Mouse (Mus musculus) midbrain, postnatal 0 days (tissue): ENCODE measurements at regions not wholly inside any gene's neighbourhood (a gene's known extent, or its start where the extent isn't known, plus 50 kb on each side); places are given as distances from the start of the nearest gene placed in this dataset.

Source experiments
- ATAC-seq: fragments of 200-750 bp; cut with Nextera tagmentation; 2 replicates; pipeline ENCODE4 v1.8.0; 2017; ENCODE audit warnings: moderate number of reproducible peaks, mild to moderate bottlenecking, moderate TSS enrichment, moderate library complexity; ENCODE audit not compliant: low FRiP score
- DNase-seq: peaks from one replicate; pipeline ENCODE4 v3.0.0-alpha.2; 2015; ENCODE audit warnings: low spot score
- H3K27ac ChIP-seq: fragments of 300-500 bp; sonication (generic); 2 replicates; pipeline ENCODE4 v1.5.1; 2014; ENCODE audit warnings: low read depth, mild to moderate bottlenecking, low read length, mixed read lengths
- H3K27me3 ChIP-seq: fragments of 300-500 bp; sonication (generic); 2 replicates; pipeline ENCODE4 v1.6.1; 2014; ENCODE audit warnings: low read length, control low read depth, mixed read lengths; ENCODE audit not compliant: insufficient read depth
- H3K36me3 ChIP-seq: fragments of 300-500 bp; sonication (generic); 2 replicates; pipeline ENCODE4 v1.6.1; 2014; ENCODE audit warnings: low read length, control low read depth, mixed read lengths; ENCODE audit not compliant: insufficient read depth
- H3K4me1 ChIP-seq: fragments of 300-500 bp; sonication (generic); 2 replicates; pipeline ENCODE4 v1.6.1; 2014; ENCODE audit warnings: mild to moderate bottlenecking, control low read depth, antibody characterized with exemption, low read length, mixed read lengths; ENCODE audit not compliant: insufficient read depth
- H3K4me2 ChIP-seq: fragments of 300-500 bp; sonication (generic); 2 replicates; pipeline ENCODE4 v1.6.1; 2014; ENCODE audit warnings: low read depth, mild to moderate bottlenecking, low read length, mixed read lengths; ENCODE audit not compliant: poor library complexity, severe bottlenecking
- H3K4me3 ChIP-seq: fragments of 300-500 bp; sonication (generic); 2 replicates; pipeline ENCODE4 v1.5.1; 2014; ENCODE audit warnings: low read depth, mild to moderate bottlenecking, low read length, moderate library complexity
- H3K9ac ChIP-seq: fragments of 300-500 bp; sonication (generic); replicated peaks from 2 replicates; pipeline ENCODE4 v1.6.1; 2014; ENCODE audit warnings: mild to moderate bottlenecking, low read length, moderate library complexity, mixed read lengths; ENCODE audit not compliant: poor library complexity, severe bottlenecking
- H3K9me3 ChIP-seq: fragments of 300-500 bp; sonication (generic); 2 replicates; pipeline ENCODE4 v1.6.1; 2016; ENCODE audit warnings: low read length, control low read depth
- CTCF ChIP-seq: IDR thresholded peaks from 2 replicates; pipeline ENCODE4 v1.5.1; 2016; ENCODE audit warnings: antibody characterized with exemption, mild to moderate bottlenecking
- WGBS: fragments of 180-500 bp; shearing (Covaris S2); extraction: QIAGEN DNeasy Blood & Tissue Kit; methylation state at CpG from one replicate; pipeline ENCODE4 v1.1.7; 2014; 5-methylcytosine and 5-hydroxymethylcytosine counted together

DNA sequence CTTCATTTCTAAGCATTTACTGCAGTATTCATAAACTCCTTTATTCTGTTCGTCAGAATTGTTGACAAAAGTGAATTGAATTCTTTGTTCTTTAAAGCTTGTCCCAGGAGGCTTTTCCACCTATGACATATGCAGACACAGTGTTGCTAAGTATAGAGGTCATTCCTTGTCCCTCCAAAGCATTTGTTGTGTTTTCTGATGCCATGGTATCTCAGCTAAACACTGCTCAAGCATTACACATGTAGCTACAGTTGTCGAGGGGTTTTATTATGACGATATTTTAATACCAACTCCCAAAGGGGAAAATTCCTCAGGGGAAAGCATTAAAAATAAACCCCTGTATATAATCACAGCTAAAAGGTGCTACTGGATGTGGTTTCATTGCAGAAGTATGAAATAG lies 167.2 kb upstream of the Nectin3 start:
- 74% methylated on average over 3 of the region's 3 CpGs for WGBS
- DNase-seq (no peak), ATAC-seq (no peak)
- H3K9me3 ChIP-seq: no peaks in the 10 kb centered on the region
- no peaks in the 10 kb centered on the region for H3K36me3 ChIP-seq
- no peak overlapping the region for H3K27ac ChIP-seq
- no peaks in the 10 kb centered on the region for H3K27me3 ChIP-seq
- no peaks in the 10 kb centered on the region for H3K4me1 ChIP-seq
- H3K4me3 ChIP-seq: no peak overlapping the region
- H3K4me2 ChIP-seq: no peak overlapping the region
- no peak overlapping the region for H3K9ac ChIP-seq
- TF ChIP-seq CTCF: no peak

DNA sequence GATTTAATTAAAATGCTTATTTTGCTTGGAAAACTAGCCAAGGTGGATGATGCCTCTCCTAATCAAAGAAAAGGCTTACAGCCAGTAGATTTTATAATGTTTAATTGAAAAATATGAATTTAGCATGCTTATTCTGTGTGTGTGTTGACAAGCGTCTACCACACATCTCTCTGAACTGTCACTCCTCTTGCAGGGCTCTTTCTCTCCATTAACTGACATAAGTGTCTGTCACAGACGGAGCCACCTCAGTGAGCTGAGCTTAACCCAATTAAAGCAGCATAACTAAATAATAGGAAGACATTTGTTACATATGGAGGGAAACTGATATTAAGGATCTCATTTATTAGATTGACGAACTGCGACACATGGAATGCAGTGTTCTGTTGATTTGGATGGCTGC lies 164.7 kb upstream of the Nectin3 start:
- DNase-seq: no peak
- H3K9ac ChIP-seq: no peak overlapping the region
- H3K36me3 ChIP-seq: no peaks in the 10 kb centered on the region
- no peaks in the 10 kb centered on the region for H3K27me3 ChIP-seq
- no peak for TF ChIP-seq CTCF
- 85% methylated on average over 4 of the region's 4 CpGs for WGBS
- no peaks in the 10 kb centered on the region for H3K4me1 ChIP-seq
- no peak overlapping the region for H3K27ac ChIP-seq
- no peaks in the 10 kb centered on the region for H3K9me3 ChIP-seq
- no peak for ATAC-seq
- H3K4me3 ChIP-seq: no peak overlapping the region
- H3K4me2 ChIP-seq: no peak overlapping the region

DNA sequence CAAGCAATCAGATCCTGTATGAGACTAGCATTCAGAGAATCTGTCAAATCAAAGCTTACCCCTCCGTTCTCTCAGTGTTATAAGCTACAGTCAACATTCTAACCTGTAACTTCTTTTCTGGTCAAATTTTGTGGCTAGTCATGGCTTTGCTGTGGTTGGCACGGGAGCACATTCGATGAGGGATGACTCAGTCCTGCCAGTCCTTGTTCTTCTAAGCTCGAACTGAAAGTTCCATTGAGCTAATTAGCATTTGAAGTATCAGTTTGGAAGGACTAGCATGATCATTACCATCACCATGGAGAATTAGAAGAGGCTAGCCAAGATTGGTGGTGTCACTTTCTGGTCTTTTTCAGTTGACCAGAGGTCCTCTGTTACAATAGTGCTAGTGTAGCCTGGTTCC lies 156.7 kb upstream of the Nectin3 start:
- DNase-seq: no peak

DNA sequence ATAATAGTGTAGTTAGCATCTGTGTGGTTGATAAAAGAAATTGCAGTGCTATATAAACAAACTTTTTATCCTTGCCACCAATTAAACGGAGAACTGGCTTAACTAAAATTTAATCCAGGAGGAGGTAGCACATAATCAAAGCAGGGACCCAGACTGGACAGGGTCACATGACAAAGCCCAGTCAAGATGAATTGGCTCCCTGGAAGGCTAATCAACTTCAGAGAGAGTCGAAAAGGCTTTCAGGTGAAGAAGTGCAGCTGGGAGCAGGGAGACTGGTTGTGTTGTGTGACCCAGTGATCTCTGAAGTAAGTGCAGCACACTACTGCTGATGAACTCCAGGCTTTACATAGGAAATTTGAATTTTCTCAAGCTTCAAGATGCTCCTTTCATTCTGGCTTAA lies 127.5 kb upstream of the Nectin3 start:
- H3K36me3 ChIP-seq: no peaks in the 10 kb centered on the region
- H3K9ac ChIP-seq: no peak overlapping the region
- no peak for ATAC-seq
- WGBS: 18% methylated on average over 2 of the region's 2 CpGs
- no peaks in the 10 kb centered on the region for H3K27me3 ChIP-seq
- H3K4me1 ChIP-seq: no peaks in the 10 kb centered on the region
- no peak overlapping the region for H3K27ac ChIP-seq
- no peaks in the 10 kb centered on the region for H3K9me3 ChIP-seq
- DNase-seq: no peak
- no peak overlapping the region for H3K4me2 ChIP-seq
- TF ChIP-seq CTCF: no peak
- no peak overlapping the region for H3K4me3 ChIP-seq

More for the DNA sequence above, 156.7 kb upstream of the Nectin3 start:
- Histone ChIP-seq H3K27me3 (no peaks in the 10 kb centered on the region), H3K36me3 (no peaks in the 10 kb centered on the region), H3K9me3 (no peaks in the 10 kb centered on the region), H3K27ac (no peak overlapping the region), H3K9ac (no peak overlapping the region), H3K4me3 (no peak overlapping the region), H3K4me2 (no peak overlapping the region), H3K4me1 (no peaks in the 10 kb centered on the region)
- ATAC-seq: no peak
- 73% methylated on average over 4 of the region's 4 CpGs for WGBS
- no peak for TF ChIP-seq CTCF

DNA sequence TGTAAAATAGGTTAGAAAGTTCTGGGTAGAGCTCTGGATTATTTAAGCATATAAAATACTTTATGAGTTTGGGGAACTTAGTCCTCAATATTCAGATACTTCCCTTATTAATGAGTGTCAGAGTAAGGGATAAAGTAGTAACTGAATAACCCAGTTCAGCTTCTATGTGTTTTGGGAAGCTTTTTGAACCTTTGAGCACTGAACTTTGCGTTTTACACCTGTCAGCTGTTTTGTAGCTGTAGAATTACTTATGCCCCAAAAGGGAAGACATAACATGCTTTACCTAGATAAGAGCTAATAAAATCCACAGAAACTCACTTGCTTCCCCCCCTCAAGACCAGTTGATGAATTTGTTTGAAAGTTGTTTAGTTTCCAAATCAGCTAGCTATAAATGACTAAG lies 124.9 kb upstream of the Nectin3 start:
- H3K27ac ChIP-seq: no peak overlapping the region
- TF ChIP-seq CTCF: no peak
- ATAC-seq: no peak

DNA sequence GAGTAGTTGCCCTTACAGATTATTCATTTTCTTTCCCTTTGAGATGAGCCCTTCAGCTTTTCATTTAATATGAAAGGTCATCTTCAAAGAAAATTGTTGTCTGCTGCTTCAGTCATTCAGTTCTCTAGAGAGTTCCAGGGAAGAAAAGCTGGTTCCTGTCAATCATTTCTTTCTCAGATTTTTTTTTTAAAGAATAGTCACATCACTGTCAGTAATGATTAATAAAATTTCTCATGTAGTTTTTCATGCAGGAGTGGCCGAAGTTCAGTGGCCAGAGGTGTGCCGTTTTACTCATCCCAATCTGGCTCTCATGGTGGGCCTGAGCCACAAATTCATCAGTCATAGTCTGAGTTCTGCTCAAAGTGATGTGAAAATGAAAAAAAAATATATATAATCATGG lies 121.5 kb upstream of the Nectin3 start:
- Histone ChIP-seq H3K4me2 (no peak overlapping the region), H3K9ac (no peak overlapping the region), H3K36me3 (no peaks in the 10 kb centered on the region), H3K9me3 (no peaks in the 10 kb centered on the region), H3K4me1 (no peaks in the 10 kb centered on the region), H3K4me3 (no peak overlapping the region), H3K27ac (no peak overlapping the region), H3K27me3 (no peaks in the 10 kb centered on the region)
- DNase-seq (no peak), ATAC-seq (no peak)
- no peak for TF ChIP-seq CTCF
- WGBS: 75% methylated on average over 2 of the region's 2 CpGs

More for the DNA sequence above, 124.9 kb upstream of the Nectin3 start:
- Histone ChIP-seq H3K36me3 (no peaks in the 10 kb centered on the region), H3K9ac (no peak overlapping the region), H3K27me3 (no peaks in the 10 kb centered on the region), H3K4me1 (no peaks in the 10 kb centered on the region), H3K4me2 (no peak overlapping the region), H3K4me3 (no peak overlapping the region), H3K9me3 (no peaks in the 10 kb centered on the region)
- no peak for DNase-seq
- 92% methylated on average over 1 of the region's 1 CpGs for WGBS
